Mouse (Mus musculus): Measurements from ENCODE around the gene Sar1b. TPM values are rescaled to one million over a fixed set of nuclear protein-coding genes. Genes with fewer than 3 reads are reported as not detected.
"Not testable (repeated sequence)": the region's sequence is repeated elsewhere in the genome, so short reads cannot be mapped to it uniquely, and the experiment has no call there.

Sar1b gene
- polyA plus RNA-seq, 1 experiment from 2014 or later: 128 TPM

DNA sequence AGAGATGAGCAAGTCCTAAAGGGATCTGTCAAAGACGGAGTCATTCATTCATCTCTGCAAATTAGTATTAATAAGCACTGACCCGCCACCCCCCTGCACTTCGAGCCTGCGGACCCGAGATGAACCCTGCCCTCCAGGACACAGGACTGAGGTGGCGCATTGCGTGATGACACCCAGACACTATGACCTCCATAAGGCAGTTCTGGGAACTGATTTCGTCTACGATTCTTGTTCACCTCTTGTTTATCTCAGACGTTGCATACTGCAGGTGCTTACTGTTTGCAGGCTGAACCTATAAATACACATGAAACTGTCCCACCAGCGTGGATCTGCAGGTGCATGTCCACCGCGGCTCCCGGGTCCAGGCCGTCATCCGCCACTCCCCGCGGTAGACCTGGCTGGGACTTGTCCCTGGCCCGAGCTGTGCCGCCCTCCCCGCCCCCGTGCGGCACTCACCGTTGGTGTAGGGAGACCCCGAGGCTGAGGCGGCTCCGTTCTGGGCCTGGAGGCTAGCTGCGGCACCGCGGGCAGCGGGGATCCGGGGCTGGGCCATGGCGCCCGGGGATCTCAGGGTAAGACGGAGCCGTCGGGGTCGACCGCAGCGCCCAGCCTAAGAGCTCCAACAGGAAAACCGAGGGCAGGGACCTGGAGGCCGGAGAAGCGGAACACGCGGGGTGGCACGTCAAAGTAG is 7.7 kb upstream of the Sar1b start:
- peaks cover 11% of the 10 kb centered on the region; the same call in 1 of the 2 replicates for H3K4me1 ChIP-seq (ENCODE audit: control insufficient read depth, insufficient read depth, low read length)
- under 1% methylated on average over 46 of the region's 46 CpGs for WGBS
- DNase-seq (ENCODE audit: low spot score, missing footprints) (peak; percentile 96), ATAC-seq (ENCODE audit: low FRiP score) (peak; percentile 80)
- no peak overlapping the region for H3K27ac ChIP-seq (ENCODE audit: low read depth, low read length)
- H3K4me3 ChIP-seq (ENCODE audit: low read depth, low read length): peak overlapping the region; percentile 95
- H3K27me3 ChIP-seq (ENCODE audit: control insufficient read depth, insufficient read depth, low read length): no peaks in the 10 kb centered on the region
- H3K9ac ChIP-seq (ENCODE audit: low read length): peak overlapping the region; percentile 93
- H3K36me3 ChIP-seq (ENCODE audit: control insufficient read depth, insufficient read depth, low read length): no peaks in the 10 kb centered on the region
- H3K9me3 ChIP-seq (ENCODE audit: control insufficient read depth, low read length): no peaks in the 10 kb centered on the region
- H3K4me2 ChIP-seq: peak overlapping the region; percentile 84

DNA sequence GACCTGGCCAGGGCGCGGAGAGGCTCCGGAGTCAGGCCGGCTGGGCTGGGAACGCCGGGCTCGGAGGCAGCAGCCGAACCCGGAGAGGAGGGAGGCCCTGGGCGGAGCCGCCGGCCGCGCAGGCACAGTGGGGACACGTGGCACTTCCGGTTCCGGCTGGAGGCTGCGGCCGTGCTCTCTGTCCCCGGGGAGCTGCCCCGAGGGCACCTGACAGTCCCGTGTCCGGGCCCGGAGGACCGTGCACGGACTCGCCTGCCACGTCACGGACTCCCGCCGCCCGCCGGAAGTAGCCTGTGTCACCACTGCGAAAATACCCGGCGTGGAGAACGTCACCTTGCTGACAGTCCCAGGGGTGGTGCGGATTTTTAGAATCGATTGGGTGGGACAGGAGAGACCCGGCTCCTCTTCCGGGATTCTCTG is 7.1 kb upstream of the Sar1b start:
- Histone ChIP-seq H3K9me3 (ENCODE audit: control insufficient read depth, low read length) (no peaks in the 10 kb centered on the region), H3K27me3 (ENCODE audit: control insufficient read depth, insufficient read depth, low read length) (no peaks in the 10 kb centered on the region), H3K4me1 (ENCODE audit: control insufficient read depth, insufficient read depth, low read length) (peaks cover 11% of the 10 kb centered on the region; the same call in 1 of the 2 replicates), H3K36me3 (ENCODE audit: control insufficient read depth, insufficient read depth, low read length) (no peaks in the 10 kb centered on the region), H3K9ac (ENCODE audit: low read length) (peak overlapping the region; percentile 93), H3K4me2 (peak overlapping the region; percentile 84), H3K4me3 (ENCODE audit: low read depth, low read length) (peak overlapping the region; percentile 95), H3K27ac (ENCODE audit: low read depth, low read length) (peak overlapping the region; percentile 35; the same call in 1 of the 2 replicates)
- peak; percentile 99 for ATAC-seq (ENCODE audit: low FRiP score)
- DNase-seq (ENCODE audit: low spot score, missing footprints): peak; percentile 98
- under 1% methylated on average over 36 of the region's 41 CpGs for WGBS

- no peak for DNase-seq (ENCODE audit: low spot score, missing footprints)
- peak overlapping the region; percentile 93 for H3K9ac ChIP-seq (ENCODE audit: low read length)
- peaks cover 11% of the 10 kb centered on the region; the same call in 1 of the 2 replicates for H3K4me1 ChIP-seq (ENCODE audit: control insufficient read depth, insufficient read depth, low read length)
- H3K4me2 ChIP-seq: peak overlapping the region; percentile 84
- H3K4me3 ChIP-seq (ENCODE audit: low read depth, low read length): peak overlapping the region; percentile 95
- H3K36me3 ChIP-seq (ENCODE audit: control insufficient read depth, insufficient read depth, low read length): no peaks in the 10 kb centered on the region
- H3K9me3 ChIP-seq (ENCODE audit: control insufficient read depth, low read length): no peaks in the 10 kb centered on the region
- H3K27ac ChIP-seq (ENCODE audit: low read depth, low read length): no peak overlapping the region
- no peak for ATAC-seq (ENCODE audit: low FRiP score)
- no peaks in the 10 kb centered on the region for H3K27me3 ChIP-seq (ENCODE audit: control insufficient read depth, insufficient read depth, low read length)
- 81% methylated on average over 11 of the region's 11 CpGs for WGBS
Observed at GRCm38 (mm10) chr11:51757023-51757422, 6.5 kb upstream of the Sar1b start.

DNA sequence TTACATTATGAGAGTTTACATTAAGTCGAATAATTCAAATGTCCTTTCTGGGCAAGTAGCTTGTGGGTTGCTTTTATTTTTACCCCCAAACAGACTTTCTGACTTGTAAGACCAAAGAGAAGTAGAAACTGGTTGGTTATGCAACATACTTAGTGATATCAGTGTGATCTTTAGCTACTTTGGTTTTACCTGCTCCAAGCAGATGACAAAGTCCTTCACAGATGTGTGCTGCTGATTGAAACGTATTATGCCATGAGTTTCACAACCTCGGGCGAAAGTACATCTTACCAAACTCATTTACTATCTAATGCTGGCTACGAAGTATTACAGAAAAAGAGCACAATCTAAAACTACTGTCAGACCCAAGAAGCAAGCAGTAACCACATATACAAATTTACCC is 5.9 kb upstream of the Sar1b start:
- no peak overlapping the region for H3K4me3 ChIP-seq (ENCODE audit: low read depth, low read length)
- no peak for DNase-seq (ENCODE audit: low spot score, missing footprints)
- H3K9ac ChIP-seq (ENCODE audit: low read length): no peak overlapping the region
- WGBS: 91% methylated on average over 5 of the region's 5 CpGs
- H3K4me2 ChIP-seq: no peak overlapping the region
- no peaks in the 10 kb centered on the region for H3K9me3 ChIP-seq (ENCODE audit: control insufficient read depth, low read length)
- H3K4me1 ChIP-seq (ENCODE audit: control insufficient read depth, insufficient read depth, low read length): peaks cover 11% of the 10 kb centered on the region; the same call in 1 of the 2 replicates
- H3K27ac ChIP-seq (ENCODE audit: low read depth, low read length): no peak overlapping the region
- ATAC-seq (ENCODE audit: low FRiP score): no peak
- H3K27me3 ChIP-seq (ENCODE audit: control insufficient read depth, insufficient read depth, low read length): no peaks in the 10 kb centered on the region
- no peaks in the 10 kb centered on the region for H3K36me3 ChIP-seq (ENCODE audit: control insufficient read depth, insufficient read depth, low read length)

GRCm38 (mm10) chr11:51758207-51758606 is 5.3 kb upstream of the Sar1b start:
- H3K4me3 ChIP-seq (ENCODE audit: low read depth, low read length); H3K9ac ChIP-seq (ENCODE audit: low read length); H3K27ac ChIP-seq (ENCODE audit: low read depth, low read length); H3K4me2 ChIP-seq; H3K9me3 ChIP-seq (ENCODE audit: control insufficient read depth, low read length); H3K36me3 ChIP-seq (ENCODE audit: control insufficient read depth, insufficient read depth, low read length); DNase-seq (ENCODE audit: low spot score, missing footprints); H3K27me3 ChIP-seq (ENCODE audit: control insufficient read depth, insufficient read depth, low read length); ATAC-seq (ENCODE audit: low FRiP score): not testable (repeated sequence)
- WGBS: 88% methylated on average over 5 of the region's 5 CpGs
- peaks cover 11% of the 10 kb centered on the region; the same call in 1 of the 2 replicates for H3K4me1 ChIP-seq (ENCODE audit: control insufficient read depth, insufficient read depth, low read length)

- WGBS: 92% methylated on average over 2 of the region's 2 CpGs
- no peak overlapping the region for H3K9ac ChIP-seq (ENCODE audit: low read length)
- peaks cover 11% of the 10 kb centered on the region; the same call in 1 of the 2 replicates for H3K4me1 ChIP-seq (ENCODE audit: control insufficient read depth, insufficient read depth, low read length)
- ATAC-seq (ENCODE audit: low FRiP score) (no peak), DNase-seq (ENCODE audit: low spot score, missing footprints) (no peak)
- H3K27me3 ChIP-seq (ENCODE audit: control insufficient read depth, insufficient read depth, low read length): no peaks in the 10 kb centered on the region
- H3K4me2 ChIP-seq: no peak overlapping the region
- no peak overlapping the region for H3K27ac ChIP-seq (ENCODE audit: low read depth, low read length)
- no peaks in the 10 kb centered on the region for H3K9me3 ChIP-seq (ENCODE audit: control insufficient read depth, low read length)
- no peaks in the 10 kb centered on the region for H3K36me3 ChIP-seq (ENCODE audit: control insufficient read depth, insufficient read depth, low read length)
- no peak overlapping the region for H3K4me3 ChIP-seq (ENCODE audit: low read depth, low read length)
Observed at GRCm38 (mm10) chr11:51759251-51759650, 4.2 kb upstream of the Sar1b start.

GRCm38 (mm10) chr11:51759941-51760657 is 3.4 kb upstream of the Sar1b start:
- Histone ChIP-seq H3K9me3 (ENCODE audit: control insufficient read depth, low read length) (no peaks in the 10 kb centered on the region), H3K4me3 (ENCODE audit: low read depth, low read length) (no peak overlapping the region), H3K36me3 (ENCODE audit: control insufficient read depth, insufficient read depth, low read length) (no peaks in the 10 kb centered on the region), H3K4me2 (no peak overlapping the region), H3K4me1 (ENCODE audit: control insufficient read depth, insufficient read depth, low read length) (peaks cover 14% of the 10 kb centered on the region), H3K9ac (ENCODE audit: low read length) (no peak overlapping the region), H3K27me3 (ENCODE audit: control insufficient read depth, insufficient read depth, low read length) (no peaks in the 10 kb centered on the region), H3K27ac (ENCODE audit: low read depth, low read length) (no peak overlapping the region)
- 89% methylated on average over 6 of the region's 6 CpGs for WGBS
- DNase-seq (ENCODE audit: low spot score, missing footprints) (no peak), ATAC-seq (ENCODE audit: low FRiP score) (no peak)

- ATAC-seq (ENCODE audit: low FRiP score): no peak
- no peak overlapping the region for H3K4me3 ChIP-seq (ENCODE audit: low read depth, low read length)
- no peak overlapping the region for H3K4me2 ChIP-seq
- peaks cover 7% of the 10 kb centered on the region for H3K4me1 ChIP-seq (ENCODE audit: control insufficient read depth, insufficient read depth, low read length)
- no peak overlapping the region for H3K9ac ChIP-seq (ENCODE audit: low read length)
- no peak for DNase-seq (ENCODE audit: low spot score, missing footprints)
- no peak overlapping the region for H3K27ac ChIP-seq (ENCODE audit: low read depth, low read length)
- H3K36me3 ChIP-seq (ENCODE audit: control insufficient read depth, insufficient read depth, low read length): no peaks in the 10 kb centered on the region
- H3K27me3 ChIP-seq (ENCODE audit: control insufficient read depth, insufficient read depth, low read length): no peaks in the 10 kb centered on the region
- H3K9me3 ChIP-seq (ENCODE audit: control insufficient read depth, low read length): no peaks in the 10 kb centered on the region
- 74% methylated on average over 5 of the region's 5 CpGs for WGBS
Observed at GRCm38 (mm10) chr11:51761241-51761640, 2.2 kb upstream of the Sar1b start.

GRCm38 (mm10) chr11:51763955-51764354 is 468 bp downstream of the Sar1b start:
- peaks cover 7% of the 10 kb centered on the region for H3K4me1 ChIP-seq (ENCODE audit: control insufficient read depth, insufficient read depth, low read length)
- DNase-seq (ENCODE audit: low spot score, missing footprints) (no peak), ATAC-seq (ENCODE audit: low FRiP score) (peak; percentile 14; the same call in 1 of the 2 replicates)
- peak overlapping the region; percentile 87 for H3K9ac ChIP-seq (ENCODE audit: low read length)
- no peak overlapping the region for H3K27ac ChIP-seq (ENCODE audit: low read depth, low read length)
- no peaks in the 10 kb centered on the region for H3K27me3 ChIP-seq (ENCODE audit: control insufficient read depth, insufficient read depth, low read length)
- 7% methylated on average over 13 of the region's 13 CpGs for WGBS
- no peaks in the 10 kb centered on the region for H3K36me3 ChIP-seq (ENCODE audit: control insufficient read depth, insufficient read depth, low read length)
- peak overlapping the region; percentile 90 for H3K4me3 ChIP-seq (ENCODE audit: low read depth, low read length)
- no peaks in the 10 kb centered on the region for H3K9me3 ChIP-seq (ENCODE audit: control insufficient read depth, low read length)
- H3K4me2 ChIP-seq: peak overlapping the region; percentile 89

Data from midbrain, embryonic 11.5 days (tissue).